Mouse (Mus musculus) erythroblast, embryonic 14.5 days (primary cell): ENCODE measurements around the gene Tmprss2.

Source experiments
- GATA1 ChIP-seq: IDR thresholded peaks from 2 replicates; pipeline ENCODE4 v1.6.1; 2012; ENCODE audit warnings: low read length, inconsistent platforms, mixed read lengths
- TAL1 ChIP-seq: IDR thresholded peaks from 3 replicates; pipeline ENCODE4 v1.6.1; 2012; ENCODE audit warnings: low read length, inconsistent platforms, mixed read lengths

GRCm38 (mm10) chr16:97533126-97533525 lies 77.9 kb downstream of the Tmprss2 start:
- TF ChIP-seq GATA1 (no peak), TAL1 (no peak)
